Mouse (Mus musculus) MEL (cell line): ENCODE measurements around the gene Boc. TPM values are rescaled to one million over a fixed set of nuclear protein-coding genes. Genes with fewer than 3 reads are reported as not detected.

Experiments used
- DNase-seq: peaks from one replicate; pipeline ENCODE4 v3.0.0; 2011; ENCODE audit warnings: low read depth, low spot score
- H3K27ac ChIP-seq: 2 replicates; pipeline ENCODE4 v1.5.1; 2012; ENCODE audit warnings: low read depth, mild to moderate bottlenecking, control low read depth, low read length, moderate library complexity; ENCODE audit not compliant: control insufficient read depth
- H3K27me3 ChIP-seq, 2 experiments: fragments of 150-350 bp in 1 of 2; sonication (generic) in 1 of 2; 2 replicates each; pipeline ENCODE4 v1.6.1; 2012; ENCODE audit warnings: low read length in 2 of 2, mild to moderate bottlenecking in 2 of 2, improper control_type of control experiment in 1 of 2, moderate library complexity in 1 of 2; ENCODE audit not compliant: insufficient read depth in 2 of 2, control insufficient read depth in 1 of 2
- H3K36me3 ChIP-seq, 2 experiments: 2 replicates each; pipeline ENCODE4 v1.6.1; 2012 to 2014; ENCODE audit warnings: low read length in 2 of 2, improper control_type of control experiment in 1 of 2, inconsistent platforms in 1 of 2, mild to moderate bottlenecking in 1 of 2; ENCODE audit not compliant: insufficient read depth in 2 of 2, control insufficient read depth in 1 of 2
- H3K4me1 ChIP-seq, 2 experiments: fragments of 150-350 bp in 1 of 2; sonication (generic) in 1 of 2; 2 replicates each; pipeline ENCODE4 v1.6.1; 2012; ENCODE audit warnings: low read length in 2 of 2, improper control_type of control experiment in 1 of 2, mild to moderate bottlenecking in 1 of 2; ENCODE audit not compliant: insufficient read depth in 2 of 2, control insufficient read depth in 1 of 2
- H3K4me3 ChIP-seq, 2 experiments: fragments of 150-350 bp in 1 of 2; sonication (generic) in 1 of 2; 2 replicates each; pipeline ENCODE4 v1.5.1; 2012; ENCODE audit warnings: low read depth in 2 of 2, low read length in 2 of 2, mild to moderate bottlenecking in 2 of 2, moderate library complexity in 2 of 2, control low read depth in 1 of 2, improper control_type of control experiment in 1 of 2; ENCODE audit not compliant: control insufficient read depth in 1 of 2, insufficient read depth in 1 of 2
- H3K79me2 ChIP-seq: 2 replicates; pipeline ENCODE4 v1.6.1; 2012; ENCODE audit warnings: mild to moderate bottlenecking, low read length, moderate library complexity; ENCODE audit not compliant: control insufficient read depth, poor library complexity, insufficient read depth
- H3K9ac ChIP-seq: 2 replicates; pipeline ENCODE4 v1.6.1; 2012; ENCODE audit warnings: low read depth, mild to moderate bottlenecking, control low read depth, low read length, moderate library complexity; ENCODE audit not compliant: control insufficient read depth, poor library complexity, severe bottlenecking
- H3K9me3 ChIP-seq: fragments of 150-350 bp; sonication (generic); replicated peaks from 2 replicates; pipeline ENCODE4 v1.6.1; 2012; ENCODE audit warnings: mild to moderate bottlenecking, low read length, improper control_type of control experiment, moderate library complexity; ENCODE audit not compliant: insufficient read depth
- CHD2 ChIP-seq: IDR thresholded peaks from 2 replicates; pipeline ENCODE4 v1.6.1; 2011; ENCODE audit warnings: low read length, improper control_type of control experiment
- CTCF ChIP-seq, 3 experiments: IDR thresholded peaks in 2 of 3; conservative IDR thresholded peaks in 1 of 3; 2 replicates each; pipeline ENCODE4 v1.5.1; 2011 to 2012; ENCODE audit warnings: low read length in 3 of 3, low read depth in 2 of 3, mild to moderate bottlenecking in 2 of 3, improper control_type of control experiment in 1 of 3, inconsistent platforms in 1 of 3, mixed read lengths in 1 of 3, moderate library complexity in 1 of 3; ENCODE audit not compliant: control insufficient read depth in 1 of 3, insufficient read depth in 1 of 3, poor library complexity in 1 of 3, severe bottlenecking in 1 of 3
- E2F4 ChIP-seq: IDR thresholded peaks from 2 replicates; pipeline ENCODE4 v1.6.1; 2011; ENCODE audit warnings: low read depth, low read length, improper control_type of control experiment, borderline replicate concordance
- ELF1 ChIP-seq: IDR thresholded peaks from 2 replicates; pipeline ENCODE4 v1.6.1; 2014; ENCODE audit warnings: low read depth, mild to moderate bottlenecking, inconsistent platforms, low read length, improper control_type of control experiment, moderate library complexity
- EP300 ChIP-seq, 2 experiments: IDR thresholded peaks; 2 replicates each; pipeline ENCODE4 v1.6.1; 2011; ENCODE audit warnings: improper control_type of control experiment in 2 of 2, low read length in 2 of 2, low read depth in 1 of 2, mild to moderate bottlenecking in 1 of 2
- ETS1 ChIP-seq: IDR thresholded peaks from 2 replicates; pipeline ENCODE4 v1.6.1; 2012; ENCODE audit warnings: low read depth, mild to moderate bottlenecking, inconsistent platforms, low read length, improper control_type of control experiment, moderate library complexity
- GABPA ChIP-seq: IDR thresholded peaks from 2 replicates; pipeline ENCODE4 v1.6.1; 2012; ENCODE audit warnings: low read depth, mild to moderate bottlenecking, inconsistent platforms, low read length, improper control_type of control experiment, moderate library complexity
- HCFC1 ChIP-seq: IDR thresholded peaks from 2 replicates; pipeline ENCODE4 v1.6.1; 2012; ENCODE audit warnings: low read depth, mild to moderate bottlenecking, inconsistent platforms, low read length, improper control_type of control experiment, moderate library complexity
- KAT2A ChIP-seq: conservative IDR thresholded peaks from 2 replicates; pipeline ENCODE4 v1.6.1; 2012; ENCODE audit warnings: low read depth, low read length, improper control_type of control experiment, inconsistent platforms
- MAFK ChIP-seq: IDR thresholded peaks from 2 replicates; pipeline ENCODE4 v1.6.1; 2011; ENCODE audit warnings: low read depth, mild to moderate bottlenecking, low read length, improper control_type of control experiment, borderline replicate concordance
- MAX ChIP-seq: IDR thresholded peaks from 2 replicates; pipeline ENCODE4 v1.6.1; 2011; ENCODE audit warnings: low read length, improper control_type of control experiment
- MAZ ChIP-seq: IDR thresholded peaks from 2 replicates; pipeline ENCODE4 v1.6.1; 2012; ENCODE audit warnings: low read depth, mild to moderate bottlenecking, inconsistent platforms, low read length, improper control_type of control experiment
- MXI1 ChIP-seq: IDR thresholded peaks from 2 replicates; pipeline ENCODE4 v1.6.1; 2011; ENCODE audit warnings: mild to moderate bottlenecking, low read depth, low read length, improper control_type of control experiment
- MYB ChIP-seq: IDR thresholded peaks from 2 replicates; pipeline ENCODE4 v1.6.1; 2011; ENCODE audit warnings: mild to moderate bottlenecking, low read depth, low read length, improper control_type of control experiment
- NELFE ChIP-seq: IDR thresholded peaks from 2 replicates; pipeline ENCODE4 v1.6.1; 2011; ENCODE audit warnings: low read depth, low read length, improper control_type of control experiment
- NRF1 ChIP-seq: IDR thresholded peaks from 2 replicates; pipeline ENCODE4 v1.6.1; 2014; ENCODE audit warnings: low read depth, mild to moderate bottlenecking, inconsistent platforms, low read length, improper control_type of control experiment, moderate library complexity; ENCODE audit not compliant: poor library complexity, insufficient read depth, severe bottlenecking
- POLR2A ChIP-seq, 2 experiments: IDR thresholded peaks; 2 replicates each; pipeline ENCODE4 v1.6.1; 2011 to 2012; ENCODE audit warnings: low read length in 2 of 2, mild to moderate bottlenecking in 2 of 2, control low read depth in 1 of 2, improper control_type of control experiment in 1 of 2, low read depth in 1 of 2, moderate library complexity in 1 of 2; ENCODE audit not compliant: control insufficient read depth in 1 of 2, insufficient read depth in 1 of 2, poor library complexity in 1 of 2
- POLR2AphosphoS5 ChIP-seq: IDR thresholded peaks from 2 replicates; pipeline ENCODE4 v1.6.1; 2012; ENCODE audit warnings: low read depth, borderline replicate concordance, mild to moderate bottlenecking, inconsistent platforms, low read length, moderate library complexity, mixed read lengths
- RAD21 ChIP-seq: IDR thresholded peaks from 2 replicates; pipeline ENCODE4 v1.6.1; 2011; ENCODE audit warnings: mild to moderate bottlenecking, low read depth, low read length, improper control_type of control experiment
- RCOR1 ChIP-seq: IDR thresholded peaks from 2 replicates; pipeline ENCODE4 v1.6.1; 2012; ENCODE audit warnings: low read depth, mild to moderate bottlenecking, inconsistent platforms, low read length, improper control_type of control experiment
- SMC3 ChIP-seq: IDR thresholded peaks from 2 replicates; pipeline ENCODE4 v1.6.1; 2011; ENCODE audit warnings: low read depth, low read length, improper control_type of control experiment
- USF1 ChIP-seq: IDR thresholded peaks from 2 replicates; pipeline ENCODE4 v1.6.1; 2014; ENCODE audit warnings: low read depth, mild to moderate bottlenecking, inconsistent platforms, low read length, improper control_type of control experiment, moderate library complexity
- USF2 ChIP-seq, 2 experiments: IDR thresholded peaks; 2 replicates each; pipeline ENCODE4 v1.6.1; 2011 to 2012; ENCODE audit warnings: improper control_type of control experiment in 2 of 2, low read length in 2 of 2, borderline replicate concordance in 1 of 2, inconsistent platforms in 1 of 2, low read depth in 1 of 2, mild to moderate bottlenecking in 1 of 2; ENCODE audit not compliant: insufficient read depth in 1 of 2
- ZC3H11A ChIP-seq: IDR thresholded peaks from 2 replicates; pipeline ENCODE4 v1.6.1; 2012; ENCODE audit warnings: low read depth, mild to moderate bottlenecking, inconsistent platforms, low read length, improper control_type of control experiment
- ZKSCAN1 ChIP-seq: IDR thresholded peaks from 2 replicates; pipeline ENCODE4 v1.6.1; 2012; ENCODE audit warnings: low read depth, mild to moderate bottlenecking, inconsistent platforms, low read length, improper control_type of control experiment, moderate library complexity
- ZMIZ1 ChIP-seq: IDR thresholded peaks from 2 replicates; pipeline ENCODE4 v1.6.1; 2012; ENCODE audit warnings: low read depth, mild to moderate bottlenecking, inconsistent platforms, low read length, improper control_type of control experiment, moderate library complexity
- ZNF384 ChIP-seq: IDR thresholded peaks from 2 replicates; pipeline ENCODE4 v1.6.1; 2012; ENCODE audit warnings: low read depth, mild to moderate bottlenecking, inconsistent platforms, low read length, improper control_type of control experiment
- polyA plus RNA-seq, 2 experiments: library from polyadenylated mRNA; stranded (reverse) in 1 of 2; unstranded in 1 of 2; fragments of >175 nt in 1 of 2; fragments of >200 nt in 1 of 2; gene quantifications; 2 replicates each; pipeline versions ENCODE4 v1.2.1 to v1.2.4; 2012; ENCODE audit warnings: low replicate concordance in 2 of 2, low read depth in 1 of 2; ENCODE audit not compliant: insufficient read length in 2 of 2, insufficient read depth in 1 of 2, missing spikeins in 1 of 2
- total RNA-seq: library from RNA; depleted of rRNA; stranded (reverse); fragments of 300-350 nt; gene quantifications from 2 replicates; pipeline ENCODE4 v1.2.3, GENCODE M21; 2012

Gene Boc
- total and polyA plus RNA-seq, 3 experiments: not detected

GRCm38 (mm10) chr16:44552726-44553125, 6.0 kb downstream of the Boc start:
- no peak for DNase-seq
- Histone ChIP-seq H3K79me2 (no peaks in the 10 kb centered on the region), H3K9ac (no peak overlapping the region), H3K36me3 (no peaks in the 10 kb centered on the region), H3K27ac (no peak overlapping the region), H3K4me3 (no peak overlapping the region), H3K4me1 (no peaks in the 10 kb centered on the region)
- TF ChIP-seq GABPA (no peak), ZMIZ1 (no peak), EP300 (IDR thresholded peaks at IDR 0.05; ENCODE audit: low read depth in 1 of 2, low read length in 2 of 2) (no peak), RAD21 (no peak), ETS1 (no peak), MXI1 (no peak), MAX (no peak), USF2 (IDR thresholded peaks at IDR 0.05; ENCODE audit: borderline replicate concordance in 1 of 2, insufficient read depth in 1 of 2, low read depth in 1 of 2, low read length in 2 of 2) (no peak), MAZ (no peak), E2F4 (no peak), POLR2A (IDR thresholded peaks at IDR 0.05; ENCODE audit: control insufficient read depth in 1 of 2, insufficient read depth in 1 of 2, low read depth in 1 of 2, low read length in 2 of 2, poor library complexity in 1 of 2) (no peak), HCFC1 (no peak), KAT2A (no peak), ZNF384 (no peak), USF1 (no peak), NRF1 (no peak), NELFE (no peak), SMC3 (no peak), RCOR1 (no peak)
- TF ChIP-seq, all 39 proteins: peak for 0
- no peaks in the 10 kb centered on the region for H3K27me3 ChIP-seq
- H3K9me3 ChIP-seq: no peaks in the 10 kb centered on the region

- no peaks in the 10 kb centered on the region for H3K27me3 ChIP-seq
- H3K4me3 ChIP-seq: no peak overlapping the region
- H3K27ac ChIP-seq: no peak overlapping the region
- no peak overlapping the region for H3K9ac ChIP-seq
- TF ChIP-seq MYB (no peak), NRF1 (no peak), E2F4 (no peak), ELF1 (no peak), MAFK (no peak), ZNF384 (no peak), ZMIZ1 (no peak), ZC3H11A (no peak), POLR2AphosphoS5 (no peak), CTCF (IDR thresholded peaks at IDR 0.05 in 2 of 3, conservative IDR thresholded peaks at IDR 0.05 in 1 of 3; ENCODE audit: control insufficient read depth in 1 of 3, insufficient read depth in 1 of 3, low read depth in 2 of 3, low read length in 3 of 3, poor library complexity in 1 of 3, severe bottlenecking in 1 of 3) (no peak), RAD21 (no peak), MAX (no peak), CHD2 (no peak), ZKSCAN1 (no peak)
- no peaks in the 10 kb centered on the region for H3K4me1 ChIP-seq
- H3K79me2 ChIP-seq: no peaks in the 10 kb centered on the region
- no peaks in the 10 kb centered on the region for H3K9me3 ChIP-seq
- no peak for DNase-seq
- no peaks in the 10 kb centered on the region for H3K36me3 ChIP-seq
These were observed 6.7 kb downstream of the Boc start for GRCm38 (mm10) chr16:44552036-44552435.
